Mouse (Mus musculus): ENCODE measurements at regions not wholly inside any gene's neighbourhood (a gene's known extent, or its start where the extent isn't known, plus 50 kb on each side); places are given as distances from the start of the nearest gene placed in this dataset.

GRCm38 (mm10) chr5:127129495-127129894 is 112.1 kb upstream of the Tmem132c start:
- DNase-seq (ENCODE audit: low spot score in 2 of 2) = no peak

DNA sequence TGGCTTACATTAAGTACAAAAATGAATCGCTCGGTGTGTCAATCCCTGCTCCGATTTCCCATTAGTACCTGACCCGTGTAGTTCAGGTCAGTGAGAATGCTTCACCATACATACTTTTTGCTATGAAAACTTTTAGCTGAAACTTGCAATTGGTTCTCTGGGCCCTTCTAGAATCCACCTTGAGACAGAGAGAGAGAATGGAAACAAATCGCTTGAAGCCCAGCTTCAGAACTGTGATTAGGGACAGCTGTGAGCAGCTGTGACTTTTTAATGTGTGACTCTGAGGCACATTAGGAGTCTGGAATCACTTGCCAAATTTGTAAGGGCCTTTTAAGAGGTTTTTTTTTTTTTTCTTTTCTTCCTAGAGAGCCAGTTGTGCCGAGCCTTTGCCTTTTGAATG is 107.2 kb upstream of the Tmem132c start:
- no peak for DNase-seq (ENCODE audit: low spot score in 2 of 2)

DNA sequence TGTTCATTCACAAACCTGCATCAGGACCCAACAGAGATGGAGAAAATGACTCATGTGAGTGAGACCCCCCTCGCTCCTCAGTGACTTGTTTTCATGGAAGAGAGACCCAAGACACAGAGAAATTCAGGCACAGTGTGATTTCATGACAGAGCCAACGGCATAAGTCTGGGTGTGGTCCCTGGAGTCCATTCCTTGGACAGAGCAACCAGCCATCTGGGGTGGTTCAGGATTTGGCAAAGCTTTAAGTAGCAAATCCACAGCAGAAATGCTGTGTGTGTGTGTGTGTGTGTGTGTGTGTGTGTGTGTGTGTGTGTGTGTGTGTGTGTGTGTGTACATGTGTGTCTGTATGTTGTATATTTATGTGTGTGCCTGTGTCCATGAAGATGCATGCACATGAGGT is 101.0 kb upstream of the Tmem132c start:
- DNase-seq (ENCODE audit: low spot score in 2 of 2) = no peak

DNA sequence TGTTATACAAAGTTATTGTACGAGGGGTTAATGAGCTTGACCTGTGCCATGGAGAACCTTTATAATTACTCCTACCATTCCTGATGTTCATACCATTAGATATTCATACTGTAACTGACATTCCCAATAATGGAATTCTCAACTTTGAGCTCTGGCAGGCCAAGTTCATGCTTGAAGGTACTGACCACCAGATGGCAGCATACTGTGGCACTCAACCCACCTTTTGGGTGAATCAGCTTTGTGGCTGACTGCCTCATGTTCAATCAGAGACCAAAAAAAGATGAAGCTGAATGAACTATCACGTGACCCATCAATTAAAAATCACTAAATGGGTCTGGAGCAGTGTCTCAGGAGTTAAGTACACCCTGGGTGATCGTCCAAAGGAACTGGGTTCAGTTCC is 81.3 kb upstream of the Tmem132c start:
- peak in 1 of 2 experiments; percentile 5 for DNase-seq (ENCODE audit: low spot score in 2 of 2)

GRCm38 (mm10) chr5:127163376-127163775 is 78.2 kb upstream of the Tmem132c start:
- DNase-seq (ENCODE audit: low spot score in 2 of 2) = no peak

DNA sequence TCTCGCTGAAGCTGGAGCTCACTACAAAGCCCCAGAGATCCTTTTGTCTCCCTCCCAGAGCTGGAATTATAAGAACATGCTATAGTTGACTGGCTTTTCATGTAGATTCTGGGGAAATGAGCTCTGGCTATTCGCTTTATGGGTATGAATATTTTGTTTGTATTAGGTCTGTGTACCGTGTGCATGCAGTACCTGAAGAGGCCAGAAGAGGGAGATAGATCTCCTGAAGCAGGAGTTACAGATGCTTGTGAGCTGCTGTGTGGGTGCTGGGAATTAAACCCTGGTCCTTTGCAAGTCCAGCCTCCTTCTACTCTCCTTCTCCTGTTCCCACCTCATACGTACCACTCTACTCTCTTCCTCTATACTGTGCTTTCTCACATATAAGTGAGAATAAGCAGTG is 52.6 kb upstream of the Tmem132c start:
- DNase-seq (ENCODE audit: low spot score in 2 of 2) = no peak

Measured in adrenal gland, adult 18-20 months (tissue).